Mouse (Mus musculus) MEL (cell line): ENCODE results near the gene Mei4. TPM values are rescaled to one million over a fixed set of nuclear protein-coding genes. Genes with fewer than 3 reads are reported as not detected.

Experiments used
- DNase-seq: peaks from one replicate; pipeline ENCODE4 v3.0.0; 2011; ENCODE audit warnings: low read depth, low spot score
- H3K27ac ChIP-seq: 2 replicates; pipeline ENCODE4 v1.5.1; 2012; ENCODE audit warnings: low read depth, mild to moderate bottlenecking, control low read depth, low read length, moderate library complexity; ENCODE audit not compliant: control insufficient read depth
- H3K27me3 ChIP-seq, 2 experiments: fragments of 150-350 bp in 1 of 2; sonication (generic) in 1 of 2; 2 replicates each; pipeline ENCODE4 v1.6.1; 2012; ENCODE audit warnings: low read length in 2 of 2, mild to moderate bottlenecking in 2 of 2, improper control_type of control experiment in 1 of 2, moderate library complexity in 1 of 2; ENCODE audit not compliant: insufficient read depth in 2 of 2, control insufficient read depth in 1 of 2
- H3K36me3 ChIP-seq, 2 experiments: 2 replicates each; pipeline ENCODE4 v1.6.1; 2012 to 2014; ENCODE audit warnings: low read length in 2 of 2, improper control_type of control experiment in 1 of 2, inconsistent platforms in 1 of 2, mild to moderate bottlenecking in 1 of 2; ENCODE audit not compliant: insufficient read depth in 2 of 2, control insufficient read depth in 1 of 2
- H3K4me1 ChIP-seq, 2 experiments: fragments of 150-350 bp in 1 of 2; sonication (generic) in 1 of 2; 2 replicates each; pipeline ENCODE4 v1.6.1; 2012; ENCODE audit warnings: low read length in 2 of 2, improper control_type of control experiment in 1 of 2, mild to moderate bottlenecking in 1 of 2; ENCODE audit not compliant: insufficient read depth in 2 of 2, control insufficient read depth in 1 of 2
- H3K4me3 ChIP-seq, 2 experiments: fragments of 150-350 bp in 1 of 2; sonication (generic) in 1 of 2; 2 replicates each; pipeline ENCODE4 v1.5.1; 2012; ENCODE audit warnings: low read depth in 2 of 2, low read length in 2 of 2, mild to moderate bottlenecking in 2 of 2, moderate library complexity in 2 of 2, control low read depth in 1 of 2, improper control_type of control experiment in 1 of 2; ENCODE audit not compliant: control insufficient read depth in 1 of 2, insufficient read depth in 1 of 2
- H3K79me2 ChIP-seq: 2 replicates; pipeline ENCODE4 v1.6.1; 2012; ENCODE audit warnings: mild to moderate bottlenecking, low read length, moderate library complexity; ENCODE audit not compliant: control insufficient read depth, poor library complexity, insufficient read depth
- H3K9ac ChIP-seq: 2 replicates; pipeline ENCODE4 v1.6.1; 2012; ENCODE audit warnings: low read depth, mild to moderate bottlenecking, control low read depth, low read length, moderate library complexity; ENCODE audit not compliant: control insufficient read depth, poor library complexity, severe bottlenecking
- H3K9me3 ChIP-seq: fragments of 150-350 bp; sonication (generic); replicated peaks from 2 replicates; pipeline ENCODE4 v1.6.1; 2012; ENCODE audit warnings: mild to moderate bottlenecking, low read length, improper control_type of control experiment, moderate library complexity; ENCODE audit not compliant: insufficient read depth
- CHD1 ChIP-seq: IDR thresholded peaks from 2 replicates; pipeline ENCODE4 v1.6.1; 2012; ENCODE audit warnings: low read depth, mild to moderate bottlenecking, inconsistent platforms, low read length, improper control_type of control experiment
- E2F4 ChIP-seq: IDR thresholded peaks from 2 replicates; pipeline ENCODE4 v1.6.1; 2011; ENCODE audit warnings: low read depth, low read length, improper control_type of control experiment, borderline replicate concordance
- EP300 ChIP-seq, 2 experiments: IDR thresholded peaks; 2 replicates each; pipeline ENCODE4 v1.6.1; 2011; ENCODE audit warnings: improper control_type of control experiment in 2 of 2, low read length in 2 of 2, low read depth in 1 of 2, mild to moderate bottlenecking in 1 of 2
- GABPA ChIP-seq: IDR thresholded peaks from 2 replicates; pipeline ENCODE4 v1.6.1; 2012; ENCODE audit warnings: low read depth, mild to moderate bottlenecking, inconsistent platforms, low read length, improper control_type of control experiment, moderate library complexity
- HCFC1 ChIP-seq: IDR thresholded peaks from 2 replicates; pipeline ENCODE4 v1.6.1; 2012; ENCODE audit warnings: low read depth, mild to moderate bottlenecking, inconsistent platforms, low read length, improper control_type of control experiment, moderate library complexity
- JUND ChIP-seq: IDR thresholded peaks from 2 replicates; pipeline ENCODE4 v1.6.1; 2011; ENCODE audit warnings: low read depth, mild to moderate bottlenecking, improper control_type of control experiment, low read length
- KAT2A ChIP-seq: conservative IDR thresholded peaks from 2 replicates; pipeline ENCODE4 v1.6.1; 2012; ENCODE audit warnings: low read depth, low read length, improper control_type of control experiment, inconsistent platforms
- MAX ChIP-seq: IDR thresholded peaks from 2 replicates; pipeline ENCODE4 v1.6.1; 2011; ENCODE audit warnings: low read length, improper control_type of control experiment
- MAZ ChIP-seq: IDR thresholded peaks from 2 replicates; pipeline ENCODE4 v1.6.1; 2012; ENCODE audit warnings: low read depth, mild to moderate bottlenecking, inconsistent platforms, low read length, improper control_type of control experiment
- MEF2A ChIP-seq: IDR thresholded peaks from 2 replicates; pipeline ENCODE4 v1.6.1; 2014; ENCODE audit warnings: low read depth, mild to moderate bottlenecking, inconsistent platforms, low read length, improper control_type of control experiment; ENCODE audit not compliant: poor library complexity, insufficient replicate concordance, severe bottlenecking; ENCODE audit errors: extremely low read depth
- MXI1 ChIP-seq: IDR thresholded peaks from 2 replicates; pipeline ENCODE4 v1.6.1; 2011; ENCODE audit warnings: mild to moderate bottlenecking, low read depth, low read length, improper control_type of control experiment
- MYB ChIP-seq: IDR thresholded peaks from 2 replicates; pipeline ENCODE4 v1.6.1; 2011; ENCODE audit warnings: mild to moderate bottlenecking, low read depth, low read length, improper control_type of control experiment
- POLR2A ChIP-seq, 2 experiments: IDR thresholded peaks; 2 replicates each; pipeline ENCODE4 v1.6.1; 2011 to 2012; ENCODE audit warnings: low read length in 2 of 2, mild to moderate bottlenecking in 2 of 2, control low read depth in 1 of 2, improper control_type of control experiment in 1 of 2, low read depth in 1 of 2, moderate library complexity in 1 of 2; ENCODE audit not compliant: control insufficient read depth in 1 of 2, insufficient read depth in 1 of 2, poor library complexity in 1 of 2
- POLR2AphosphoS2 ChIP-seq: IDR thresholded peaks from 2 replicates; pipeline ENCODE4 v1.6.1; 2011; ENCODE audit warnings: low read length, improper control_type of control experiment
- RAD21 ChIP-seq: IDR thresholded peaks from 2 replicates; pipeline ENCODE4 v1.6.1; 2011; ENCODE audit warnings: mild to moderate bottlenecking, low read depth, low read length, improper control_type of control experiment
- SMC3 ChIP-seq: IDR thresholded peaks from 2 replicates; pipeline ENCODE4 v1.6.1; 2011; ENCODE audit warnings: low read depth, low read length, improper control_type of control experiment
- TAL1 ChIP-seq: IDR thresholded peaks from 2 replicates; pipeline ENCODE4 v1.6.1; 2012; ENCODE audit warnings: mild to moderate bottlenecking, inconsistent platforms, low read length, moderate library complexity, mixed read lengths
- TCF12 ChIP-seq: IDR thresholded peaks from 2 replicates; pipeline ENCODE4 v1.6.1; 2014; ENCODE audit warnings: low read depth, mild to moderate bottlenecking, inconsistent platforms, low read length, improper control_type of control experiment, moderate library complexity
- UBTF ChIP-seq: IDR thresholded peaks from 2 replicates; pipeline ENCODE4 v1.6.1; 2012; ENCODE audit warnings: low read depth, mild to moderate bottlenecking, inconsistent platforms, low read length, improper control_type of control experiment, moderate library complexity, borderline replicate concordance; ENCODE audit not compliant: insufficient read depth
- USF2 ChIP-seq, 2 experiments: IDR thresholded peaks; 2 replicates each; pipeline ENCODE4 v1.6.1; 2011 to 2012; ENCODE audit warnings: improper control_type of control experiment in 2 of 2, low read length in 2 of 2, borderline replicate concordance in 1 of 2, inconsistent platforms in 1 of 2, low read depth in 1 of 2, mild to moderate bottlenecking in 1 of 2; ENCODE audit not compliant: insufficient read depth in 1 of 2
- ZC3H11A ChIP-seq: IDR thresholded peaks from 2 replicates; pipeline ENCODE4 v1.6.1; 2012; ENCODE audit warnings: low read depth, mild to moderate bottlenecking, inconsistent platforms, low read length, improper control_type of control experiment
- ZNF384 ChIP-seq: IDR thresholded peaks from 2 replicates; pipeline ENCODE4 v1.6.1; 2012; ENCODE audit warnings: low read depth, mild to moderate bottlenecking, inconsistent platforms, low read length, improper control_type of control experiment
- polyA plus RNA-seq, 2 experiments: library from polyadenylated mRNA; stranded (reverse) in 1 of 2; unstranded in 1 of 2; fragments of >175 nt in 1 of 2; fragments of >200 nt in 1 of 2; gene quantifications; 2 replicates each; pipeline versions ENCODE4 v1.2.1 to v1.2.4; 2012; ENCODE audit warnings: low replicate concordance in 2 of 2, low read depth in 1 of 2; ENCODE audit not compliant: insufficient read length in 2 of 2, insufficient read depth in 1 of 2, missing spikeins in 1 of 2
- total RNA-seq: library from RNA; depleted of rRNA; stranded (reverse); fragments of 300-350 nt; gene quantifications from 2 replicates; pipeline ENCODE4 v1.2.3, GENCODE M21; 2012

Gene Mei4
- total and polyA plus RNA-seq, 3 experiments: not detected

DNA sequence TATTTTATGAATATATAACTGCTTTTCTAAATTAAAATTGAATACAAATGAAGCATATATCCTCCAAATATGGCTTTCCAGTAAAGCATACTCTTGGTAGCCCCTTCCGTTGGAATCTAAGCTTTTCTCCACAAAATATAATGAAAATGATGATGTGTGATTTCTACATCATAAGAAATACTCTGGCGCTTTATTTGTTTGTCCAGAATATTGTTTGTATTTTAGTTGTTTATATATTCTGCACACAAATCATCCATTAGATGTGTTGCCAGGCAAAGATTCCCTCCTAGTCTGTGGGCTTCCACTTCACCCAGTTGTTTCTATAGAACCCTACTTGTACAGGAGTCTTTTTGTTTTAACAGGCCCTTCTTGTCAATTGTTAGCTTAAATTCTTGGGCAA, 211.8 kb downstream of the Mei4 start:
- Histone ChIP-seq H3K4me3 (no peak overlapping the region), H3K27ac (no peak overlapping the region), H3K9me3 (no peaks in the 10 kb centered on the region), H3K9ac (no peak overlapping the region), H3K36me3 (no peaks in the 10 kb centered on the region), H3K27me3 (no peaks in the 10 kb centered on the region; a peak in 1 of 4 replicates), H3K4me1 (no peaks in the 10 kb centered on the region), H3K79me2 (no peaks in the 10 kb centered on the region)
- no peak for TF ChIP-seq USF2 (IDR thresholded peaks at IDR 0.05; ENCODE audit: borderline replicate concordance in 1 of 2, insufficient read depth in 1 of 2, low read depth in 1 of 2, low read length in 2 of 2)
- TF ChIP-seq SMC3: no peak
- TF ChIP-seq MXI1: no peak
- TF ChIP-seq ZC3H11A: no peak
- TF ChIP-seq KAT2A: no peak
- TF ChIP-seq HCFC1: no peak
- no peak for TF ChIP-seq E2F4
- no peak for TF ChIP-seq MAX
- TF ChIP-seq POLR2A (IDR thresholded peaks at IDR 0.05; ENCODE audit: control insufficient read depth in 1 of 2, insufficient read depth in 1 of 2, low read depth in 1 of 2, low read length in 2 of 2, poor library complexity in 1 of 2): no peak
- TF ChIP-seq POLR2AphosphoS2: no peak
- TF ChIP-seq MYB: no peak
- TF ChIP-seq TAL1: no peak
- TF ChIP-seq JUND: no peak
- DNase-seq: no peak

DNA sequence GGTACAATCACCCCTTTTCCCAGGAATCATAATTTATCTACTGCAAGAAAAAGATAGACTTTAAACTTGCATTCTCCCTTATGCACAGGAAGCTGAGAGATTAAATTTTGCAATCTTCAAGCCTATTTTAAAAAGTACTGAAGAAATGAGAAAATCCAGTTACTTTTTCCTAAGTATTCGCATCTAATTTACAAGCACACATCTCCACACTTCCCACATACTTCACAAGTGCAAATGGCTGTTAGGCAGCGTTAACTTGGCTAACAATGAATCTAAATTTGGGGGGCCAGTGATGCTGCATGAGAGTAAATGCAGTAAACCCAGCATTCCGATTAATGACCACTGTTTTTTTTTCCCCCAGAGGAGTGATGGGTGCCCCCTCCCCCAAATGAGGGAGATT, 232.9 kb downstream of the Mei4 start:
- Histone ChIP-seq H3K9me3 (no peaks in the 10 kb centered on the region), H3K79me2 (no peaks in the 10 kb centered on the region), H3K27me3 (no peaks in the 10 kb centered on the region; a peak in 1 of 4 replicates), H3K9ac (no peak overlapping the region), H3K27ac (no peak overlapping the region), H3K4me1 (no peaks in the 10 kb centered on the region), H3K4me3 (no peak overlapping the region), H3K36me3 (no peaks in the 10 kb centered on the region)
- DNase-seq: no peak
- no peak for TF ChIP-seq EP300 (IDR thresholded peaks at IDR 0.05; ENCODE audit: low read depth in 1 of 2, low read length in 2 of 2)
- TF ChIP-seq HCFC1: no peak
- TF ChIP-seq MEF2A: no peak
- no peak for TF ChIP-seq E2F4
- TF ChIP-seq CHD1: no peak
- TF ChIP-seq POLR2AphosphoS2: no peak
- no peak for TF ChIP-seq MAZ
- no peak for TF ChIP-seq TCF12
- no peak for TF ChIP-seq UBTF
- TF ChIP-seq MXI1: no peak
- no peak for TF ChIP-seq GABPA
- TF ChIP-seq RAD21: no peak
- TF ChIP-seq ZNF384: no peak
